Mouse (Mus musculus): ENCODE results near the gene Prkn. TPM values are rescaled to one million over a fixed set of nuclear protein-coding genes. Genes with fewer than 3 reads are reported as not detected.

Gene Prkn
- polyA plus RNA-seq, 1 experiment from 2014 or later, result 2.8 TPM

DNA sequence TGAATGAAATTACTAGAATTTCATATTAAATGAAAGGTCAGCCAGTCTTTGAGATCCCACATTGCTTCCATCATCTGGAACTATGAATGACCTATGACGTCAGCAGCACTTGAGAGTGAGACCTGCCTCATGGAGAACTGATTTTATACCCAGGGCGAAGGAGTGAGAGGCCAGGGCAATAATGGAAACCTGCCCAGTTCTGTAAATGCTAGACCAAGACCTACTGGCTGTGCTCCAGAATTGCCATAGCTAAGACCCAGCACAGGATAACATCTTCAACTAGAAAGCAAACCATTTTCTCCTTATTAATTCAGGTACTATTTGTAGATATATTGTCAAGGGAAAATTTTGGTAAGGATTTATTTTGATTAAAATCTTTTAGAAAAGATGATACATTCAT is 183.2 kb downstream of the Prkn start:
- no peak for ATAC-seq (ENCODE audit: insufficient number of reproducible peaks, low FRiP score, low TSS enrichment, low read depth)
- H3K27ac ChIP-seq (replicated peaks), result no peak overlapping the region
- H3K9me3 ChIP-seq (replicated peaks), result no peaks in the 10 kb centered on the region
- H3K4me1 ChIP-seq, result no peaks in the 10 kb centered on the region
- H3K4me2 ChIP-seq (replicated peaks), result no peak overlapping the region
- H3K9ac ChIP-seq, result no peak overlapping the region
- no peaks in the 10 kb centered on the region for H3K36me3 ChIP-seq
- 81% methylated on average over 2 of the region's 2 CpGs for WGBS
- H3K4me3 ChIP-seq (replicated peaks), result no peak overlapping the region
- H3K27me3 ChIP-seq, result no peaks in the 10 kb centered on the region

DNA sequence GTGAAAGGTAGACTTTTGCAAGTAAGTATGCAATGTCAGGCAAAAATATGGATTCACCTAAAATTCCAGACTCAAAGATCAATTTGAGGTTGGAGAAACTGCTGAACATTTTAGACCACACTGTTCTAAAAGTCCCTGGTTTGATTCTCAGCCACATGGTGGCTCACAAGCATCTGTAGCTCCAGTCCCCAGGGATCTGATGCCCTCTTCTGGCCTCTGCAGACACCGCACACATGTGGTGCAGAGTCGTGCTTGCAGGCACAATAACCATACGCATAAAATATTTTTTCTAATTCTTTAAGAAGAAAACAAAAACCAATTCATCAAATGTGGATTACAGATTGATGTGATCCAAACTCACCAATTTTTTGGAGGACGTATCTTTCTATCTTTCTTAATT is 189.2 kb downstream of the Prkn start:
- H3K9ac ChIP-seq, result no peak overlapping the region
- H3K36me3 ChIP-seq, result no peaks in the 10 kb centered on the region
- H3K27me3 ChIP-seq, result no peaks in the 10 kb centered on the region
- H3K27ac ChIP-seq (replicated peaks), result no peak overlapping the region
- no peak overlapping the region for H3K4me3 ChIP-seq (replicated peaks)
- 84% methylated on average over 4 of the region's 4 CpGs for WGBS
- no peak overlapping the region for H3K4me2 ChIP-seq (replicated peaks)
- H3K4me1 ChIP-seq, result no peaks in the 10 kb centered on the region
- no peak for ATAC-seq (ENCODE audit: insufficient number of reproducible peaks, low FRiP score, low TSS enrichment, low read depth)
- H3K9me3 ChIP-seq (replicated peaks), result no peaks in the 10 kb centered on the region

DNA sequence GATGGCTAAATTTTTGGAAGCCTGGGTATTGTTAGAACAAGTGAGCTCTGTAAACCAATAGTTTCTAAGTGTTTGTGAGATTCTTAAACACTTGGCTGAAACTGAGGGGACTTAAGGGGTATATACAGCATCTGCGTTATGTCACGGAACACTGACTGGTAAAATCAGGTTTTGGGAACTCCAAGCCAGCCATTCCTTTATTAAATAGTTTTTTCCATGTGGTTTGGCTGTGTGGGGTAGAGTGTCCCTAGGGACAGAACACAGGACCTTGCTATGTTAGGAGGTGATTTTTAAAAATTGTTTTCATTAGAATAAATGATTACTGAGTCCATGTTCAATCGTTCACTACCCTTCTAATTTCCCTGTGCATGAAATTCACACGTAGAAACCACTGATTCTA is 190.8 kb downstream of the Prkn start:
- 68% methylated on average over 4 of the region's 4 CpGs for WGBS
- Histone ChIP-seq H3K9ac (no peak overlapping the region), H3K36me3 (no peaks in the 10 kb centered on the region), H3K4me3 (replicated peaks) (no peak overlapping the region), H3K4me1 (no peaks in the 10 kb centered on the region), H3K27me3 (no peaks in the 10 kb centered on the region), H3K27ac (replicated peaks) (no peak overlapping the region), H3K4me2 (replicated peaks) (no peak overlapping the region), H3K9me3 (replicated peaks) (no peaks in the 10 kb centered on the region)
- no peak for ATAC-seq (ENCODE audit: insufficient number of reproducible peaks, low FRiP score, low TSS enrichment, low read depth)

DNA sequence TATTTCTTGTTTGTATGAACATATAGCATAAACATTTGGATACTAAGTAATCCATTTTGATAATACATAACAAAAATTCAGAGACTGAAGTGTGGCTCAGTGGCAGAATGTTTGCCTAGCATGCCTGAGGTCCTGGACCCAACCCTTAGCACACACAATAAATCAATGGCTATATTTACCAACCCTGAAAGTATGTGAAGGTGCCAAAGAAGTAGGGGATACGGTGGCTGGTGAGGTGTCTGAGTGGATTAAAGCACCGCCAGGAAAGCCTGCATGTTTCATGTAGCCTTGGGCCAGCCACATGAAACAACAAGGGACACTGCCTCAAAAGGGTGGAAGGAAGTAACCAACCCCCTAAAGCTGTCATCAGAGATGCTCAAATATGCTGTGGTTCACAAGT is 192.2 kb downstream of the Prkn start:
- no peak overlapping the region for H3K27ac ChIP-seq (replicated peaks)
- H3K9ac ChIP-seq, result no peak overlapping the region
- no peaks in the 10 kb centered on the region for H3K4me1 ChIP-seq
- H3K27me3 ChIP-seq, result no peaks in the 10 kb centered on the region
- no peaks in the 10 kb centered on the region for H3K36me3 ChIP-seq
- 69% methylated on average over 2 of the region's 2 CpGs for WGBS
- no peaks in the 10 kb centered on the region for H3K9me3 ChIP-seq (replicated peaks)
- ATAC-seq (ENCODE audit: insufficient number of reproducible peaks, low FRiP score, low TSS enrichment, low read depth), result no peak
- H3K4me3 ChIP-seq (replicated peaks), result no peak overlapping the region
- no peak overlapping the region for H3K4me2 ChIP-seq (replicated peaks)

DNA sequence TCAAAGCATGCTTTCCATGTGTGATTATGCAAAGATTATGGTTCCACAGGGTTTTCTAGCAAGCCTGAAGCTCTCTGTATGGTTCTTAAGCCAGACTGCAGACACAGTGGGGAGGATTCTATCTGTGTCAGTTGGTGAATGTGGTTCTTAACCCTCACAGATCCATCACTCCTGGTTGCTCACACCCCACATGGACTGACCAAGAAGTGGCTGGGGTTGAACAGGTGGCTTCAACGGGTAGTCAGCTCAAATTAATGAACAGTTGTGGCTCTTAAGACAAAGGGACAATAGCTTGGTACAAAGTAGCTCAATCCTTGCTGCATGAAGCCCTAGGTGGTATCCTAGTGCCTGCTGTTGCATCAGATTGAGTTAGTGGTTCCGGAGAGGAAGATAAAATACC is 193.4 kb downstream of the Prkn start:
- Histone ChIP-seq H3K27me3 (no peaks in the 10 kb centered on the region), H3K4me3 (replicated peaks) (no peak overlapping the region), H3K9ac (no peak overlapping the region), H3K4me2 (replicated peaks) (no peak overlapping the region), H3K9me3 (replicated peaks) (no peaks in the 10 kb centered on the region), H3K4me1 (no peaks in the 10 kb centered on the region), H3K36me3 (no peaks in the 10 kb centered on the region), H3K27ac (replicated peaks) (no peak overlapping the region)
- 75% methylated on average over 2 of the region's 2 CpGs for WGBS
- ATAC-seq (ENCODE audit: insufficient number of reproducible peaks, low FRiP score, low TSS enrichment, low read depth), result no peak

DNA sequence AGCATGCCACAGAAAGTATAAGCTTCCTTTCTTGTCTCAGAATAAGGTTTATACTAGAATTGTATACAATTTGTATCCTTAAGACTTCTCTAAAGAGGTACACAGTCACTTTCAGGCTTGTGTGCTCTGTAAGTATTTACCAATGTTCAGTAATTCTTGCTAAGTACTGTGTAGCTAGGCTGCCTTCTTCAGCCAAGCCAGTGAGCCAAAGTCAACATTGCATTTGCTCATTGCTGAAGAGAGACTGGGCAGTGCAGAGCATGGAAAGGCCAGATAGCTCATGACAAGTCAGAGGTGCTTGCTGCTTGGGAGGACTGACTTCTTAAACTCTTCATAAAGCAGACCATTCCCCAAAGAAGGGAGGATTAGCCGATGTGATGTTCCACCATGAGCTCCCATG is 198.1 kb downstream of the Prkn start:
- H3K36me3 ChIP-seq, result no peaks in the 10 kb centered on the region
- no peak overlapping the region for H3K4me2 ChIP-seq (replicated peaks)
- 96% methylated on average over 1 of the region's 1 CpGs for WGBS
- ATAC-seq (ENCODE audit: insufficient number of reproducible peaks, low FRiP score, low TSS enrichment, low read depth), result no peak
- H3K27me3 ChIP-seq, result no peaks in the 10 kb centered on the region
- H3K9me3 ChIP-seq (replicated peaks), result no peaks in the 10 kb centered on the region
- no peak overlapping the region for H3K9ac ChIP-seq
- no peaks in the 10 kb centered on the region for H3K4me1 ChIP-seq
- no peak overlapping the region for H3K4me3 ChIP-seq (replicated peaks)
- H3K27ac ChIP-seq (replicated peaks), result no peak overlapping the region

DNA sequence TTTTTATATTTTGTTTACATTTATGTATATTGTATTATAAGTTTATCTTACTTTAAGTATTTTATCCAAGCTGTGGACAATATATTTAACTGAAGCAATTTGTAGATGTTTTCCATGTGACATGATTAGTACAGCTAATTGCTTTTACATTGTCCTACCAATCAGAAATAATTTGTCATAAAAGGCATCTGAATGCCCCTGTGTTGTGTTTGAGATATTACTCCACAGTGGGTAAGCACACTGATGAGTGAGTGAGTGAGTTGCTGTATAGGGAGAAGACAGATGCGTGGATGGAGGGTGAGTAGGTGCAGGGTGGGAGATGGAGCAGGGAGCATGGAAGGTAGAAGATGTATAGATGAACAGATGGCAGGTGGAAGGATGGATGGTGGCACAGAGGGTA is 218.8 kb downstream of the Prkn start:
- Histone ChIP-seq H3K9ac (no peak overlapping the region), H3K4me2 (replicated peaks) (no peak overlapping the region), H3K4me1 (no peaks in the 10 kb centered on the region), H3K27ac (replicated peaks) (no peak overlapping the region), H3K27me3 (no peaks in the 10 kb centered on the region), H3K4me3 (replicated peaks) (no peak overlapping the region), H3K9me3 (replicated peaks) (no peaks in the 10 kb centered on the region), H3K36me3 (no peaks in the 10 kb centered on the region)
- ATAC-seq (ENCODE audit: insufficient number of reproducible peaks, low FRiP score, low TSS enrichment, low read depth), result no peak
- 97% methylated on average over 1 of the region's 1 CpGs for WGBS

DNA sequence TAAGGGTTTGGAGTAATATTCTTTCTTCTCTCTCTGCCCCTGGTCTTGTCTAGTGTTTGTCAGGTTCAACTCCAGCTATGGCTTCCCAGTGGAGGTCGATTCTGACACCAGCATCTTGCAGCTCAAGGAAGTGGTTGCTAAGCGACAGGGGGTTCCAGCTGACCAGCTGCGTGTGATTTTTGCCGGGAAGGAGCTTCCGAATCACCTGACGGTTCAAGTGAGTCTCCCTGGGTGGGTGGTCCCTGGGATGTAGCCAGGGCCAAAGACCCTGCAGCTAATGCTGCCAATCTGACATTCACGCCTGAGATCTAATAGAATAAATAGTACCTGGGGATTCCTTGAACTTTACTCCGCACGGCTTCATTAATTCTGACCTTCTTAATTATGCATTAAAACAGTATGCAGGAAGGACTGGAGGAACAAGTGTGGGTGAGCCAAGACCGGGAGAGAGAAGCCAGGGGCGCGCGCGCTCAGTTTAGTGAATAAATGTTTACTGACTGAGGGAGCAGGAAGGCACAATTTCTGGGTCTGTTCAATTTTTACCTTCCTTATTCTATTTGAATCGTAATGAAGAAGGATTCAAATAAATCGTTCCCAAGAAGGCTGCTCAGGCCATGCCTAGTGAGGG is 227.0 kb downstream of the Prkn start:
- WGBS, result 9% methylated on average over 16 of the region's 16 CpGs
- peak overlapping the region; percentile 32 for H3K4me2 ChIP-seq (replicated peaks)
- peaks cover 12% of the 10 kb centered on the region for H3K4me1 ChIP-seq
- no peaks in the 10 kb centered on the region for H3K27me3 ChIP-seq
- ATAC-seq (ENCODE audit: insufficient number of reproducible peaks, low FRiP score, low TSS enrichment, low read depth), result no peak
- H3K9me3 ChIP-seq (replicated peaks), result no peaks in the 10 kb centered on the region
- no peak overlapping the region for H3K4me3 ChIP-seq (replicated peaks)
- H3K27ac ChIP-seq (replicated peaks), result no peak overlapping the region
- H3K36me3 ChIP-seq, result no peaks in the 10 kb centered on the region
- H3K9ac ChIP-seq, result no peak overlapping the region

DNA sequence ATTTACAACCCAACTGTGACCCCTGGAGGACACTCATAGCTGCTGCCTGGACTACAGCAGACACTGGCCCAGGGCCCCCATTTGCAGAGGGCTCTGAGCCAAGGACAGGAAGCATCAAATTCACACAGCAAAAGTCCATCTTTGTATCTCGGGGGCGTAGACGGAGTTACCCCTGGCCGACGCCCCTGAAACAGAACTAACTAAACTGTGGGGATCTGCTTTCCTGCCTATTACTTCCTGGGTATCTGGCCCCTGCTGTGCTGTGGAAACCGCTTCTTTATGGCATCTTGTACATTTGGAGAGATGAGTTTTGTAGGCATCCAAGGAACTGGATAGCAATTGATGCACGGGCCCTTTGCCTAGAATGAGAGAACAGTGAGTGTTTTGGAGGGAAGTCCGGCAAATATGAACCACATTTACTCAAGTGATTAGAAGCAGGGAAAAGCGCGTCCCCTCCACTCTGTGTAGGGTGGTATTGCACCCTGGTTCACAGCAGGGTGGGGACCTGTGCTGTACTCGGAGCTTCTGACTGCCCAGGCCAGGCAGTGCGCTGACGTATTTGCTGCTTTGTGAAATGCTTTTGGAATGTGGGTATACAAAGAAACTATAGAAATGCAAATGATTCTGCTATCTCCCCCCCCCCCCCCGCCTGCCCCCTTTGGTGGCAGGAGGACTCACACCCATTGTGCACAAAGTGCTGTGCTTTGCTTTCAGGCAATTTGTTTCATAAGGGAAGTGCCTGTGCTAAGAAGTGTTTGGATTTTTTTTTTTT is 227.7 kb downstream of the Prkn start:
- WGBS, result 13% methylated on average over 14 of the region's 14 CpGs
- peak; percentile 70; the same call in 1 of the 2 replicates for ATAC-seq (ENCODE audit: insufficient number of reproducible peaks, low FRiP score, low TSS enrichment, low read depth)
- no peak overlapping the region for H3K9ac ChIP-seq

DNA sequence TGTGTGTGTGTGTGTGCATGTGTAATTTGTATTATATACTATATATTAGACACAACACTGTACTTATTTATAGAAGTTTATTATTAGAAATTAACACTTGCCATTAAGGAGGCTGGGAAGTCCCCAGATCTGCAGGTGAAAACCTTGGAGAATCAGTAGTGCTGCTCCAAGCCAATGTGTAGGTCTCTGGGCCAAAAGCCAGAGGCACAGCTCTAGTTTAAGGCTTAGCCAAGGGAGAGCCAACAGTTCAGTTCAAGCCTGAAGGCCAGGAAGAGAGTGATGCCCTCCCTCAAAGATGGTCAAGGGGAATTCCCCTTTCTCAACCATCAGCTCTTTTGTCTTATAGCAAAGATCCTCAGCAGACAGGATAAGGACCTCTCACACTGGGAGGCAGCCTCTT is 230.8 kb downstream of the Prkn start:
- Histone ChIP-seq H3K9me3 (replicated peaks) (no peaks in the 10 kb centered on the region), H3K36me3 (no peaks in the 10 kb centered on the region), H3K27me3 (no peaks in the 10 kb centered on the region), H3K4me1 (peaks cover 12% of the 10 kb centered on the region), H3K27ac (replicated peaks) (no peak overlapping the region), H3K4me3 (replicated peaks) (no peak overlapping the region), H3K4me2 (replicated peaks) (no peak overlapping the region), H3K9ac (no peak overlapping the region)
- no peak for ATAC-seq (ENCODE audit: insufficient number of reproducible peaks, low FRiP score, low TSS enrichment, low read depth)

More for the DNA sequence above, 227.7 kb downstream of the Prkn start:
- Histone ChIP-seq H3K4me2 (replicated peaks) (peak overlapping the region; percentile 32), H3K4me3 (replicated peaks) (0 out of 2 replicates have a peak overlapping the region, but pooled peaks have one; percentile 7), H3K4me1 (peaks cover 12% of the 10 kb centered on the region), H3K27me3 (no peaks in the 10 kb centered on the region), H3K9me3 (replicated peaks) (no peaks in the 10 kb centered on the region), H3K27ac (replicated peaks) (no peak overlapping the region), H3K36me3 (no peaks in the 10 kb centered on the region)

DNA sequence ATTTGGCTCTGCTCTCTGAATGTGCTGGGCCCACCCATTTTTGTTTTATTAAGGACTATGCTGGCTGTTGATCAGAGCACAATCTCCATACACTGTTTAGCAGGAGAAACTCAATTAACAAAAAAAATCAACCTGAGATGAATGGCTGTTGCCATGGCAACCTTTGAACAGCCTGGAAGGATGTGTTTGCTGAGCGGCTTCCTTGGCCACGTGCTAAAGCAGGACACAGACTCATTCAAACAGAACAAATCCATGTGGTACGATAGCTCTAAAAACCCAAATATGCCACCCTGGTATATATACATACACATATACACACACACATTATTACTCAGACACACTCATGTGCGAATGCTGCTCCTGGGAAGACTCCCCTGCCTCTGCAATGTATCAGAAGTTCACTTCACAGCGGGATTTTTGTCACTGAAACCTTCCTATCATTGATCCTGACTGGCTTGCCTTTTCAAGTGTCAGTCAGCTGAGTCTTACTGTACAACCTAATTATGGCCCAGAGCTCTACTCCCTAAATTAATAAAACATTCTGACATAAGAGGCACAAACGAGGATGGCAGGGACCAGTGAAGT is 236.2 kb downstream of the Prkn start:
- Histone ChIP-seq H3K4me3 (replicated peaks) (no peak overlapping the region), H3K9ac (no peak overlapping the region), H3K9me3 (replicated peaks) (no peaks in the 10 kb centered on the region), H3K27ac (replicated peaks) (no peak overlapping the region), H3K4me1 (no peaks in the 10 kb centered on the region), H3K27me3 (no peaks in the 10 kb centered on the region), H3K4me2 (replicated peaks) (no peak overlapping the region), H3K36me3 (no peaks in the 10 kb centered on the region)
- no peak for ATAC-seq (ENCODE audit: insufficient number of reproducible peaks, low FRiP score, low TSS enrichment, low read depth)
- WGBS, result 60% methylated on average over 6 of the region's 6 CpGs
